Mouse (Mus musculus) heart, adult 18-20 months (tissue): ENCODE results near the gene Camkv. TPM values are rescaled to one million over a fixed set of nuclear protein-coding genes. Genes with fewer than 3 reads are reported as not detected.

Source experiments
- DNase-seq, 2 experiments: peaks; one replicate each; pipeline ENCODE4 v3.0.0; 2021 to 2022; ENCODE audit warnings: mixed read lengths in 1 of 2
- total RNA-seq, 2 experiments: library from RNA; stranded (reverse); gene quantifications; 2 replicates each; pipeline ENCODE4 v1.2.3; 2021

Gene Camkv
- total RNA-seq, 2 experiments from 2014 or later, result not detected

DNA sequence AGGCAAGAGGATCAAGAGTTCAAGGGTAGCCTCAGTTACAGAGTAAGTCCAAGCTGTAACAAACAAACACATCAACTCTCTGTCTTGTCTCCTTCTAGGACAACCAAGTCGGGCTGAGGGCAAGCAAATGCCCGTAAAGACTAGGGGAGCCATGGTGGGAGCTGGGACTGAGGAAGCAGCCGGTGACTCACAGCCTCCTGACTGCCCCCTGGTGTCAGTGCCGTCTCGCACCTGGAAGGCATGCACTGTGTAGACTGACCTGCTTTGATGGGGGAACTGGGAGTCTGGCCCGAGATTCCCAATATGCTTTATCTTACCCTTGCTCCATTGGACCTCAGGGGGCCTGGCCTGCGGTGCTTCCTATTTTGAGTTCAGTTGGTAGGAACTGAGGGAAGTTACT is 12.5 kb upstream of the Camkv start:
- DNase-seq, result peak in 1 of 2 experiments; percentile 31

GRCm38 (mm10) chr9:107923956-107924355 is 11.5 kb upstream of the Camkv start:
- DNase-seq, result peak; percentile 70 to 77

GRCm38 (mm10) chr9:107925251-107925650 is 10.2 kb upstream of the Camkv start:
- no peak for DNase-seq

DNA sequence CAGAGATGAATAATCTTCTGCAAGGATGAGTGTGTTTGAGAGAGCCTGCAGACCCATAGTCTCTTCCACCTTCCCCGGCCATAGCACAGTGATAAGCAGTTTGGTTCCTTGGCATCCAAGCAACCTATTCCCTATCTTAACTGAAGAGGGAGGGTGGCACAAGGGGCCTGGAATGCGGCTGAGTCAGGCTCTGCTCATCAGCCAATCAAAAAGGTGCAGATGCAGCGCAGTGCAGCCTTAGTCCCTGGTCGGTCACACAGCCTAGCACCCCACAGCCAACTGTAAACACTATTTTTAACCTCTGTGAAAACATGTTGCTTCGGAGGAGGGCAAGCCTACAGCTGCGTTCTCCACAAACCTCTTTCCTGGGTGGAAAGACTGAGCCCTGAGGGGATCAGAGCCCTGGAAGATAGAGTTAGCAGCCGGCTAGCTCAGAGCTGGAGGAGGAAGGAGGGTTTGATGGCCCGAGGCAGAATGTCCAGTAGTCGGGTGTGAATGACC is 8.5 kb upstream of the Camkv start:
- DNase-seq, result peak in 1 of 2 experiments; percentile 48

GRCm38 (mm10) chr9:107927749-107928148 is 7.7 kb upstream of the Camkv start:
- DNase-seq, result no peak

GRCm38 (mm10) chr9:107928169-107928568 is 7.3 kb upstream of the Camkv start, which contains the start of gene Actl11:
Actl11 (plus strand) TSS chr9:107928469.
- DNase-seq, result no peak

GRCm38 (mm10) chr9:107932221-107932620 is 3.3 kb upstream of the Camkv start:
- no peak for DNase-seq

GRCm38 (mm10) chr9:107934146-107934545 is 1.3 kb upstream of the Camkv start:
- DNase-seq, result no peak

DNA sequence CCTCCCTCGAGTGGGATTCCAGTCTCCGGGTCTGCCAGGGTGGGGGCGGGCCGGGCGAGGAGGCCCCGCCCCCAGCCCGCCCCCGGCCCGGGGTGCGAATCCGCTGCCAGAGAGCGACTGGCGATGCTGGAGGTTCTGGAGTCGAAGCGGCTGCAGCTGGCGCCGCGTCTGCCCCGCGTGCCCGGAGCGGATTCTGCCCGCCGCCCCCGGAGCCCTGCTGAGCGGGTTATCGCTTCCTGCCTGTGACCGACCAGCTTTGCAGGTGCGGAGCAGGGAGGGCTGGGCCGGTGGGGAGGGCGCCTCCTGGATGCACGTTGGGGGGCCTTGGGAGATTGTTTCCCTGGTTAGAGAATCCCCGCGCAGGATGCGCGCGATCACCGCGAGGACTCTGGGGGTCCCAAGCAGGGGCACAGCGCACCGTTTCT is 328 bp downstream of the Camkv start:
- DNase-seq, result no peak

- no peak for DNase-seq
Measured at GRCm38 (mm10) chr9:107936215-107936822, 845 bp downstream of the Camkv start.

DNA sequence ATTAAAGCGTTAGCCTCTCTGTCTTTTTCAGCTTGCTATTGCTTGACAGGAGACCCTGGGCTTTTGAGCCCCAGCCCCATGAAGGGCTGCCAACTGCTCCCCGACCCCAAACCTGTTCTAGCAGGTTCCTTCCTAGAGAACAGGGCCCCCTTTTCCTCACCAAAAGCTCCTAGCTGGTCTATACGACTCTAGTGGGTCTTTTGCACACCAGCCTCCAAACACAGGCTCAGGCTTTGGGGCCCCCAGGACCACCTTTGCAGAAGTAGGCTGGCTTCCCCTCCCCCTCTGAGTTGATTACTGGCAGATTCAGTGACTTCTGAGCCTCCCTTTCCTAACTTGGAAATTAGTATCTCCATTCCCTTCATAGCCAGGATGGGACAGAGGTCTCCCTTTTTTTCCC is 1.4 kb downstream of the Camkv start:
- DNase-seq, result no peak

- DNase-seq, result no peak
Measured at GRCm38 (mm10) chr9:107947241-107948194, 12.0 kb downstream of the Camkv start.

GRCm38 (mm10) chr9:107949184-107949921 is 13.9 kb downstream of the Camkv start:
- no peak for DNase-seq

DNA sequence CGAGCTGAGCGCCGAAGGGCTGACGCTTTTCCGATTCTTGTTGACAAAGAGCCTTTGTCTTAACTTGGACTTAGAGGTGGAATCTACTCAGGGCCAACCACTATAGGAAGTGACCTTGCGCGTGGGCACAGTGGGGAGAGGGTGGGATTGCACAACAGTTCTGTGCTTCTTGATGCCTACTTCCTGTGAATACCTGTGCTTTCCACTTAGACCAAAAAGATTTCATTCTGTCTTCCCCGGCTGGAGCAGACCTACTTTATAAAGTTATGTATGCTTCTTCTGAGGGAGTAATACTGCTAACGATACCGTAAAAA is 14.4 kb downstream of the Camkv start, which contains the start of gene Traip:
Gene Traip (plus strand): TSS at position 215 of the 314 bp plus-strand sequence.
- no peak for DNase-seq

GRCm38 (mm10) chr9:107950460-107951355 is 15.2 kb downstream of the Camkv start:
- DNase-seq, result peak; percentile 95 to 97

DNA sequence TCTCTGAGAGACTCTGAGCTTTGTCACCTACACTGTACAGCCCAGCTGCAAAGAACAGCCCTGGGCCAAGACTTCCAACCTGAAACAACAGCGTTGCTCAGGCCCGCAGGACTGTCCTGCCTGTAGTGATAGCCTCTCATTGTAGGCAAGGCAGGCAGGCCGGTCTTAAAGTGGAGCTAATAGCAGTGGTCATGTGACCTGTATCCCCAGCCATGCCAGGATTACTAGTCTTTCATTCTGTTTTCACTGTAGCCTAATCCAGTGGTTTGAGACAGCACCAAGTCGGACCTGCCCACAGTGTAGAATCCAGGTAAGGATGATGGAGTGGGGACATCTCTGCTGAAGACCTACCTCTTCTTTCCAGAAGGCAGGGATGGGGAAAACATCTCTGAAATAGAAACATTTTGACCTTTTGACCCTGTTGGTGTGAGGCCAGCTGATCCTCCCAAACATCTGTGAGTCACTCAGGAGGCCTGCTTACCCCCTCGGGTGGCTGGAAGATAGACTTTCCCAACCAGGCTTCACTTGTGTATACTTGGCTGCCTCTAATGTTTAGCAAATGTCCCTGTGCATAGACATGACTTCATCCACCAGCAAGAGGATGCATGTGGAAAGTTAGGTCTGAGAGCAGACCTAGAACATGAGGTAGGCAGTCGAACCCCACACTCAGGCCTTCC is 20.3 kb downstream of the Camkv start:
- DNase-seq, result no peak

GRCm38 (mm10) chr9:107957141-107957540 is 21.7 kb downstream of the Camkv start:
- no peak for DNase-seq

DNA sequence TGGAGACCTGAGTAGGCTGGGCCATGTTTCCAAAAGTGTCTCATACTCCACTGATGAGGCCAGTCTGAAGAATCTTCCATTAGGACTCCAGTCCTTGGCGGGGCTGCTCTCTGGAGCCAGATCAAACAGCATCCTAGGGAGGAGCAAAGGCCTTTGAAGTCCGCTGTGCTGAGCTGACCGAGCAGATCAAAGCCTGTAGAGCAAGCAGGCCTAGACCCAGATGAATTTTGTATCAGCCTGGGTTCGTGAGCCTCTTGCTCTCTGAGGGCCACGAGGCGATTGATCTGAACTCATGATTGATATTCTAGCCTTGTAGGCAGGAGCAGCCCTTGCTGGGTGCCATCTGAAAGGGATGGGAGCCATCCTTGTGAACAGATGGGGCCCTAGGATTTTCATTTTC is 24.4 kb downstream of the Camkv start:
- no peak for DNase-seq

GRCm38 (mm10) chr9:107960928-107961327 is 25.5 kb downstream of the Camkv start:
- DNase-seq, result no peak

DNA sequence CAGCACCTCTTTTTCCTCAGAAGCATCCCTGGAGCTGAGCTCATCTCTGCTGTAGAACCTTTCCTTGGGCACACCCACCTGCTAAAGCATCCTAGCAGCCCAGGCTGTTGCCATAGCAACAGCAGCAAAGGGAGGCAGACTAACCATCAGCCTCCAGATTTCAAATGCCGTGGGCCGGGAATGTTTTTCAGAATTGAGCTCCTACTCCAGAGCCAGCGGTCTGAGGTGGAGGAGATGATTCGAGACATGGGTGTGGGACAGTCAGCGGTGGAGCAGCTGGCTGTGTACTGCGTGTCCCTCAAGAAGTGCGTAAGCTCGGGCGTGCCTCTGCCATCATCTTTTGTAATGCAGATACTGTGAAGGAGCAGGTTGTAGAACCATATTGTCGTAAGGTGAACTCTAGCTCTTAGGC is 25.9 kb downstream of the Camkv start:
- no peak for DNase-seq

GRCm38 (mm10) chr9:107961881-107962280 is 26.4 kb downstream of the Camkv start:
- peak in 1 of 2 experiments; percentile 44 for DNase-seq
